Mouse (Mus musculus): ENCODE measurements at regions not wholly inside any gene's neighbourhood (a gene's known extent, or its start where the extent isn't known, plus 50 kb on each side); places are given as distances from the start of the nearest gene placed in this dataset.

GRCm38 (mm10) chrX:166906602-166907001 lies 302.5 kb downstream of the Tmsb4x start:
- TF ChIP-seq CTCF (IDR thresholded peaks at IDR 0.05; ENCODE audit: control insufficient read depth, insufficient read depth, low read length) = no peak
- TF ChIP-seq POLR2A (IDR thresholded peaks at IDR 0.05; ENCODE audit: borderline replicate concordance, control insufficient read depth, low read depth, low read length) = no peak
- 76% methylated on average over 6 of the region's 6 CpGs for WGBS
- H3K4me1 ChIP-seq (ENCODE audit: control insufficient read depth, insufficient read depth, low read length) = no peaks in the 10 kb centered on the region
- no peak overlapping the region for H3K27ac ChIP-seq (ENCODE audit: control insufficient read depth, insufficient read depth, low read depth, low read length, poor library complexity)
- no peak overlapping the region for H3K4me3 ChIP-seq (replicated peaks; ENCODE audit: control insufficient read depth, low read depth, low read length)

DNA sequence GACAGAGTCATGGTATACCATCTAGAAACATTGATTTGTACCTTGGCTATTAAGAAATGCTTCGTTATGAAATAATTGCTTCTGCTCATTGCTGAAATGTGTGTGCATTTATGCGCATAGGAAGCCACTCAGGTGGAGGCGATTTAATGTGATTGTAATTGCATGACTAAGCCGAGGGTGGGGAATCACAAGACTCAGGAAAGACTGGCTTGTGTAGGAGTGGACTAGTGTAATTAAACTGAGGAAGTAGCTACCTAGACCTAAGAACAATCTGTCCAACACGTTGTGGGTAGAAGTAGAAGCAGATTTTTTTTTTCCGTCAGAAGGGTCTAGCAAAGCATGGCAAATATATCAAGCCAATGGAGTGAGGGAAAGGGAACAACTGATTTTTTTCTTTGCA lies 308.4 kb downstream of the Tmsb4x start:
- H3K27ac ChIP-seq (ENCODE audit: control insufficient read depth, insufficient read depth, low read depth, low read length, poor library complexity) = no peak overlapping the region
- no peak overlapping the region for H3K4me3 ChIP-seq (replicated peaks; ENCODE audit: control insufficient read depth, low read depth, low read length)
- WGBS = 71% methylated on average over 6 of the region's 6 CpGs
- TF ChIP-seq CTCF (IDR thresholded peaks at IDR 0.05; ENCODE audit: control insufficient read depth, insufficient read depth, low read length) = no peak
- TF ChIP-seq POLR2A (IDR thresholded peaks at IDR 0.05; ENCODE audit: borderline replicate concordance, control insufficient read depth, low read depth, low read length) = no peak
- H3K4me1 ChIP-seq (ENCODE audit: control insufficient read depth, insufficient read depth, low read length) = no peaks in the 10 kb centered on the region

- 75% methylated on average over 2 of the region's 2 CpGs for WGBS
- no peak for TF ChIP-seq POLR2A (IDR thresholded peaks at IDR 0.05; ENCODE audit: borderline replicate concordance, control insufficient read depth, low read depth, low read length)
- TF ChIP-seq CTCF (IDR thresholded peaks at IDR 0.05; ENCODE audit: control insufficient read depth, insufficient read depth, low read length) = no peak
- Histone ChIP-seq H3K27ac (ENCODE audit: control insufficient read depth, insufficient read depth, low read depth, low read length, poor library complexity) (no peak overlapping the region), H3K4me3 (replicated peaks; ENCODE audit: control insufficient read depth, low read depth, low read length) (no peak overlapping the region), H3K4me1 (ENCODE audit: control insufficient read depth, insufficient read depth, low read length) (no peaks in the 10 kb centered on the region)
These were observed 309.7 kb upstream of the Egfl6 start for GRCm38 (mm10) chrX:166895199-166895598.

DNA sequence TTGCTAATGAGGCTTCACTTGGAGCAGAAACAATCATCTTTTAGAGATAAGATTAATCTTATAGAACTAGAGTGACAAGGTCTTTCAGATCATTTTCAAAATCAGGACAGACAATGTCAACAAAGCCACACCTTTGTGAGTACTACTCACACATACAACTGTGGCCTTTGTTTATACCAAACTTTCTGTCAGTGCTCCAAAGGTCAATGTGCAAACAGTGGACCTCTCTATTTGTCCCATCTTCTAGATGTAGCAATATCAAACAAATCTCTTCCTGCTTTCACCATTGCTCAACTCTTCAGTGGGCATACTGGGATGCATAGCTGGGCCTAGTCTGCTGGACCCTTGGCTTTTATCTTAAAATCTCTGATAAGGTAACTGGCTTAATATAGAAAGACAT lies 300.9 kb upstream of the Egfl6 start:
- Histone ChIP-seq H3K4me3 (replicated peaks; ENCODE audit: control insufficient read depth, low read depth, low read length) (no peak overlapping the region), H3K4me1 (ENCODE audit: control insufficient read depth, insufficient read depth, low read length) (no peaks in the 10 kb centered on the region), H3K27ac (ENCODE audit: control insufficient read depth, insufficient read depth, low read depth, low read length, poor library complexity) (no peak overlapping the region)
- TF ChIP-seq POLR2A (IDR thresholded peaks at IDR 0.05; ENCODE audit: borderline replicate concordance, control insufficient read depth, low read depth, low read length) = no peak
- no peak for TF ChIP-seq CTCF (IDR thresholded peaks at IDR 0.05; ENCODE audit: control insufficient read depth, insufficient read depth, low read length)

DNA sequence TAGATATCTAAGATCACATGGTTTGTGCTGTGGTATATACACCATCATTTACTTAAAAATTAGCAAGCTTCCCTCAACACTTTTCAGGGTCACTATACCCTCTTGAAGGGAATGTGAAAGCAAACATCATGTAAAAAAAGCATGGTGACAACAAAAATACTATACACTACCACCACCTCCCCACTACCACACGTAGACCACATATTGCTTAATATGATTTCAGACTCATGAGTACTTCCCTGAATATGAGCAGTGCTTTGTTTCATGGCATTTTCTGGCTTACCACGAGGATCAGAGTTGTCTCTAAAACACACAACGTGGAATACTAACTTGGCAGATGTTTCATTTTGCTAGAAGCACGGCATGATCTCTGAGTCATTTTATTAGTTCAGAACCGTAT lies 284.0 kb upstream of the Egfl6 start:
- Histone ChIP-seq H3K27ac (ENCODE audit: control insufficient read depth, insufficient read depth, low read depth, low read length, poor library complexity) (no peak overlapping the region), H3K4me1 (ENCODE audit: control insufficient read depth, insufficient read depth, low read length) (no peaks in the 10 kb centered on the region), H3K4me3 (replicated peaks; ENCODE audit: control insufficient read depth, low read depth, low read length) (no peak overlapping the region)
- TF ChIP-seq POLR2A (IDR thresholded peaks at IDR 0.05; ENCODE audit: borderline replicate concordance, control insufficient read depth, low read depth, low read length) (no peak), CTCF (IDR thresholded peaks at IDR 0.05; ENCODE audit: control insufficient read depth, insufficient read depth, low read length) (no peak)
- 65% methylated on average over 5 of the region's 5 CpGs for WGBS

DNA sequence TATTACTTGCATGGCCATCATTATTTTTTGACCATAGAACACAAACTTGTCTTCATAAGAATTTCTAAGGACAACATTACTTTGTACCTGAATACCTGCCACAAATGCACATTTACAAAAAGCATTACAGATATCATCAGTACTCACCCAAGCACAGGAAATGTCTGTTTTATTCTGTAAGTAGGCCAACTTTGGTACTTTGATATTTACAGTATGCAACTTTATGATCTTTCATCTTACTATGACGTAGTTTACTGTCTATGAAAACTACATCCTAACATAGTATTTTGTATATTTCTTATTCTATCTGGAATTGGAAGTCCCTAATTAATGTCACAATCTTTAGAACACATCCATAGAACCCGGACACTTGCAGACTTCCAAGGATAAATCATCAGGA lies 282.2 kb upstream of the Egfl6 start:
- H3K27ac ChIP-seq (ENCODE audit: control insufficient read depth, insufficient read depth, low read depth, low read length, poor library complexity) = no peak overlapping the region
- H3K4me3 ChIP-seq (replicated peaks; ENCODE audit: control insufficient read depth, low read depth, low read length) = no peak overlapping the region
- no peak for TF ChIP-seq CTCF (IDR thresholded peaks at IDR 0.05; ENCODE audit: control insufficient read depth, insufficient read depth, low read length)
- 75% methylated on average over 2 of the region's 2 CpGs for WGBS
- H3K4me1 ChIP-seq (ENCODE audit: control insufficient read depth, insufficient read depth, low read length) = no peaks in the 10 kb centered on the region
